Mouse (Mus musculus) forebrain, embryonic 13.5 days (tissue): Measurements from ENCODE around the gene Foxp1. TPM values are rescaled to one million over a fixed set of nuclear protein-coding genes. Genes with fewer than 3 reads are reported as not detected.

Experiments
- ATAC-seq: fragments of 200-750 bp; cut with Nextera tagmentation; 2 replicates; pipeline ENCODE4 v1.8.0; 2017
- H3K27ac ChIP-seq: fragments of 300-500 bp; sonication (generic); 2 replicates; pipeline ENCODE4 v1.5.1; 2015; ENCODE audit warnings: inconsistent platforms, mild to moderate bottlenecking, moderate library complexity
- H3K27me3 ChIP-seq: fragments of 300-500 bp; sonication (generic); 2 replicates; pipeline ENCODE4 v1.6.1; 2015; ENCODE audit warnings: mild to moderate bottlenecking, inconsistent platforms
- H3K36me3 ChIP-seq: fragments of 300-500 bp; sonication (generic); 2 replicates; pipeline ENCODE4 v1.6.1; 2015; ENCODE audit warnings: mild to moderate bottlenecking, inconsistent platforms; ENCODE audit not compliant: poor library complexity, severe bottlenecking
- H3K4me1 ChIP-seq: fragments of 300-500 bp; sonication (generic); 2 replicates; pipeline ENCODE4 v1.6.1; 2015; ENCODE audit warnings: inconsistent platforms
- H3K4me2 ChIP-seq: fragments of 300-500 bp; sonication (generic); 2 replicates; pipeline ENCODE4 v1.6.1; 2015; ENCODE audit warnings: inconsistent platforms, mild to moderate bottlenecking, moderate library complexity
- H3K4me3 ChIP-seq: fragments of 300-500 bp; sonication (generic); 2 replicates; pipeline ENCODE4 v1.5.1; 2015; ENCODE audit warnings: mild to moderate bottlenecking, inconsistent platforms
- H3K9ac ChIP-seq: fragments of 300-500 bp; sonication (generic); 2 replicates; pipeline ENCODE4 v1.6.1; 2015; ENCODE audit warnings: mild to moderate bottlenecking, inconsistent platforms
- H3K9me3 ChIP-seq: fragments of 300-500 bp; sonication (generic); replicated peaks from 2 replicates; pipeline ENCODE4 v1.6.1; 2016; ENCODE audit warnings: inconsistent platforms
- WGBS: fragments of 180-500 bp; shearing (Covaris S2); methylation state at CpG from one replicate; pipeline ENCODE4 v1.1.7; 2015; 5-methylcytosine and 5-hydroxymethylcytosine counted together
- polyA plus RNA-seq: library from polyadenylated mRNA; unstranded; fragments of >200 nt; fragmentation: Nextera tagmentation; extraction: Ambion mirVana; gene quantifications from 2 replicates; pipeline ENCODE4 v1.2.1, GENCODE M21; 2015

The Foxp1 gene
- polyA plus RNA-seq, 1 experiment from 2014 or later, result 51.3 TPM

DNA sequence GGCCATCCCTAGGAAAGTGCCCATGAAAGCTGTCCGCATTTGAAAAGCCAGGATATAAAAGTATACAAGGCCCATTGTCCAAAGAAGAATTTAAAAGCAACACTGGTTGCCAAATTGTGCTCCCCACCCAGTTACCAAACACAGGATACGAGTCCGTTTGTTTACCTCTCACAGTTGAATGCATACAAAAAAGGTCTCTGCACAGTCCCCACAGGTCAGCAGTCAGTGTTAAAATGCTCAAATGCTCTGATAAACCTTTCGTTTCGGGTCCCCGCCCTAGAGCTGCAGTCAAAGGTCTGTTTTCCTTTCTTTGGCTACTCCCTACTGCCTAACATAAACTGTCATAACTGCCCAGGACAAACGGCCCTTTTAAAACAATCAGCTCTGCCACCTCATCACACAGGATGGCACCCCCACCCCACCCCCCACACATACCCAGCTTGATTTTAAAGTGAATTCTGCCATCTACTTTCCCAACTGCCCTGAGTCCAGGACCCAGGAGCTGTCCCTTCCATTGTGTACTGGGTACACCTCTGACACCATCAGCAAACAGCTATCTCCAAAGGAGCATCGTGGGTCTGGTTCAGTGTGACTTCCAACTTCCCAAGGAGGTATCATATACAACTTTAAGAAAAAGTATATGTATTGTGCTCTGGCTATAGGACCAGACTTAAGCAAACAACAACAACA lies 510.5 kb downstream of the Foxp1 start:
- Histone ChIP-seq H3K4me1 (peaks cover 36% of the 10 kb centered on the region), H3K9me3 (peaks cover 5% of the 10 kb centered on the region), H3K4me3 (no peak overlapping the region), H3K27me3 (peaks cover 11% of the 10 kb centered on the region; the same call in 1 of the 2 replicates), H3K4me2 (no peak overlapping the region), H3K36me3 (peaks cover 24% of the 10 kb centered on the region), H3K27ac (no peak overlapping the region), H3K9ac (no peak overlapping the region)
- no peak for ATAC-seq
- WGBS, result 74% methylated on average over 8 of the region's 8 CpGs

DNA sequence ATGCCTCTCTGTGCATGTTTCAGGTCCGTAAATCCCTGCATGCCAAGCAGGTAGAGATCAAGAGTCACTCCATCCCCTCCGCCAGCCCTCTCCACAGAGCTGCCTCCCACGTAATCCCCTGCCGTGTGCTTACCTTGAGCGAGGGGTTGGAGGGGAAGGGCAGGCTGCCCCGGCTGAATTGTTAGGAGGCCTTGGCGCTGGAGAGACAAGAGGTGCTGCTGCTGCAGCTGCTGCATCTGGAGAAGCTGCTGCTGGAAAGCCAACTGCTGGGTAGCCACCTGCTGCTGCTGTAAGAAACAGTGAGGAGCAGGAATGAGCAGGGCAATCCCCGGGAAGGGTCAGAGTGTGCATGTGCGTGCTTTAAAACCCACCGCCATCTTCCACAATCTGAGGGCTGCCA lies 512.8 kb downstream of the Foxp1 start:
- 0 out of 2 replicates have a peak, but pooled peaks cover 3% of the 10 kb centered on the region for H3K27me3 ChIP-seq
- H3K36me3 ChIP-seq, result peaks cover 19% of the 10 kb centered on the region
- no peak overlapping the region for H3K27ac ChIP-seq
- no peak overlapping the region for H3K9ac ChIP-seq
- no peak overlapping the region for H3K4me2 ChIP-seq
- H3K4me1 ChIP-seq, result peaks cover 45% of the 10 kb centered on the region
- no peak for ATAC-seq
- WGBS, result 37% methylated on average over 10 of the region's 10 CpGs
- H3K4me3 ChIP-seq, result no peak overlapping the region
- H3K9me3 ChIP-seq, result peaks cover 5% of the 10 kb centered on the region

DNA sequence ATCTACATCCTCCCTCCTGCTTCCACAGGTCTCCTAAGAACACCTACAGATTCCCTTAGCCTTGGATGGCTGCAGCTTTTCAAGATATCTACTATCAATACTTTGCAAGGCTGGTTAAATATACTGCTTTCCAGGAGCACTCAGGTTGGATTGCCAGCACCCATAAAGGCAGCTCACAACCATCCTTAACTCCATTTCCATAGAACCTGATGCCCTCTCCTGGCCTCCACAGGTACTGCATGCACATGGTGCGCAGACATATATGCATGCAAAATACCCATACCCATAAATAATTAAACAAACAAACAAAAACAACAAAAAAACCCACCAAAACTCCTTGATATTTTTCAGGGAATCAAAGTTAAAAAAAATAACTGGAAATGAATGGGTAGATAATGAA lies 514.0 kb downstream of the Foxp1 start:
- Histone ChIP-seq H3K4me3 (no peak overlapping the region), H3K9me3 (peaks cover 5% of the 10 kb centered on the region), H3K27ac (no peak overlapping the region), H3K4me2 (no peak overlapping the region), H3K4me1 (peaks cover 41% of the 10 kb centered on the region), H3K9ac (no peak overlapping the region), H3K36me3 (peaks cover 17% of the 10 kb centered on the region), H3K27me3 (0 out of 2 replicates have a peak, but pooled peaks cover 3% of the 10 kb centered on the region)
- ATAC-seq, result no peak
- WGBS, result 100% methylated on average over 1 of the region's 1 CpGs

DNA sequence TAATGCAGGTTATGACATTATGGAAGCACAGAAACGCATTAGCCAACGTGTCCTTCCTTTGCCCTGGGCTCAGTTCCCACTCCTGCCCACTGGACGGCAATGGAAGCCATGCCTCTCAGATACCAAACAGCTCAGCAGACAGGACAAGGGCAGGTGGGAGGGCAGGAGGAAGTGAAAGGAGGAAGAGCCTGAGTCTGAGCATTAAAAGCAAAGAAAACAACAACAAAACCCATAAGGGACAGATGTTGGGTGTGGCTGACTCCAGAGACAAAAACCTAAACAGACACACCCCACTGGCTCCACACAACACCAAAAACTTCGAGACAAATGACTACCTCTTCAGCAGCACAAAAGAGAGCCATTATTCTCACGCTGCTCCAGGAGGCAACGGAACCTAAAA lies 515.0 kb downstream of the Foxp1 start:
- peaks cover 5% of the 10 kb centered on the region for H3K9me3 ChIP-seq
- H3K4me3 ChIP-seq, result no peak overlapping the region
- H3K36me3 ChIP-seq, result peaks cover 24% of the 10 kb centered on the region
- peaks cover 36% of the 10 kb centered on the region for H3K4me1 ChIP-seq
- H3K27ac ChIP-seq, result no peak overlapping the region
- H3K4me2 ChIP-seq, result no peak overlapping the region
- no peak overlapping the region for H3K9ac ChIP-seq
- 0 out of 2 replicates have a peak, but pooled peaks cover 3% of the 10 kb centered on the region for H3K27me3 ChIP-seq
- WGBS, result 78% methylated on average over 6 of the region's 6 CpGs
- ATAC-seq, result no peak

DNA sequence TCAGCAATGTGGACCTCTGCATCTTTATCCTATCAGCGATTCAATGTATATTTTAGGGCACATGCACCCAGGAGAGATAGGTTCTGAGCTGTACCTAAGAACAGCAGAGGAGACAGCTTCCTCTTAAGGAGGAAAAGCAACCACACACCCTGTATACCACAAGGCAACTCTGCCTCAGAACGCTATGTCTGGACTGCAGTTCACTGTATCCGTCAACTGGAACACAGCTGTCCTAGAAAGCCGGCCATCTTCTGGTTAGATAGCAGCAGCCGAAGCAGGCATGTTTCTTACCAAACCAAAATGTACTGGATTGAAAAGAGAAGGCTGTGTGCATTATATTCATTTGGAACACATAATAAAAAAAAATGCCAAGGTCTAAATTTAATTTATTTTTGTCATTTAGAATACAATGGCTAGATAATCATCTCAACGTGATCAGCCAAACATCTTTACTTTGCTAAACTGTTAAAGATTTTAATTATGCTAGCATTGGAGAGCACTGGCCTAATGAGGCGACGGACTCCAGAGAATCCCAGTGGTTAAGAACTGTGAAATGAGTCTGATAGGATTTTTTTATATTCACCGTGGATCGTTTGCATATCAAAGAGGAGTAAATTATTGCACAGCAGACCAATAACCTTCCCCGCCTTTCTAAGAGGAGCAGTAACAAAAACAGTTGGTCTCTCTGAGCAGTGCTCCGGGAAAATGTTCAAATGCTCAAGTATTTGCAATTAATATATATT lies 518.1 kb downstream of the Foxp1 start:
- H3K27ac ChIP-seq, result no peak overlapping the region
- 28% methylated on average over 12 of the region's 12 CpGs for WGBS

DNA sequence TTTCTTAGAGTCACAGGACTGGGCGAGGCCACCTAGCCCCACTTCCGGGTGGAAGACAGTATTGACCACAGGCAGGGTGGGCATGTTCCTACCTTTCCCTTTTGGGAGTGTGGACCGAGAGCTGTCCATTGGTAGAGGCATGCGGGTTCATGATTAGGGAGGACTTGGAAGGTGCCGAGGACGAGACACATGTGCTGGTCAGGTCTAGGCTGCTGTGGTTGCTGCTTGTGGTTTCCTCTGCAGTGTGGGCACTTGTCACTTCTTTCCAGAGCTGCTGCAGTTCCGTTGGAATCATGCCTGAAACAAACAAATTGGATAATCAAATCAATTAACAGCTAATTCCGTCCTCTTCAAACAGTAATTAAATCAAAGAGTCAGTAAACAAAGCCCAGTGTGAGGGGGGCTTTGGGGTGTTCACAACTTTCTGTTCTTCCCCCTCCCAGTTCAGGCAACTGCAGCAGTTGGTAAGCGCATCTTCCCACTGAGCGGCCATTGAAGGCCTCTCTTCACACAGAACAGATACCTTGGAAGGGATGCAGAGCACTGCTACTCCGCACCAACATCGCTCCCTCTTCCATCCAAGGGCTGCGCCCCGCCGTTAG lies 519.3 kb downstream of the Foxp1 start:
- no peak overlapping the region for H3K4me2 ChIP-seq
- H3K9ac ChIP-seq, result no peak overlapping the region
- no peak overlapping the region for H3K27ac ChIP-seq
- 76% methylated on average over 15 of the region's 15 CpGs for WGBS
- no peaks in the 10 kb centered on the region; the same call in 1 of the 2 replicates for H3K9me3 ChIP-seq
- H3K4me1 ChIP-seq, result peaks cover 51% of the 10 kb centered on the region
- H3K4me3 ChIP-seq, result no peak overlapping the region
- peaks cover 3% of the 10 kb centered on the region; the same call in 1 of the 2 replicates for H3K27me3 ChIP-seq
- no peak for ATAC-seq
- H3K36me3 ChIP-seq, result peaks cover 28% of the 10 kb centered on the region

More for the DNA sequence above, 518.1 kb downstream of the Foxp1 start:
- H3K36me3 ChIP-seq, result peaks cover 33% of the 10 kb centered on the region
- H3K4me1 ChIP-seq, result peaks cover 44% of the 10 kb centered on the region
- H3K9me3 ChIP-seq, result peaks cover 5% of the 10 kb centered on the region
- H3K4me3 ChIP-seq, result no peak overlapping the region
- no peak overlapping the region for H3K9ac ChIP-seq
- H3K27me3 ChIP-seq, result peaks cover 3% of the 10 kb centered on the region; the same call in 1 of the 2 replicates
- no peak overlapping the region for H3K4me2 ChIP-seq
- no peak for ATAC-seq

DNA sequence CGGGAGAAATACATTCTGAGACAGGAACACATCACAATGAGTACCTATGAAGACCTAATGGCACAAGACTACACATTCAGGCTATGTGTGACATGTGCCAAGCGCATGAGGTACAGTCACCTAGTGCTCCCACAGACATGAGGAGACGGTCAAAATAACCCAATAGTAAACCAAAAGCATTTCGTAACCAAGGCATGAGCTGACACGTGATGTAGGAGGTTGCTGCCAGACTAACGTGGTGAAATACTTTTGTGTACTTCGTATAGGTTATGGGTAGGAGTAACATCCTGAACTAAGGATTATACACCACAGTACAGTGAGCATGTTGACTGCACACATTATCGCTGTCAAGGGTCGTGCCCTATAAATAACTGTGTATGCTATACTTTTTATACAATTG lies 520.9 kb downstream of the Foxp1 start:
- Histone ChIP-seq H3K27ac (no peak overlapping the region), H3K4me2 (no peak overlapping the region), H3K27me3 (peaks cover 7% of the 10 kb centered on the region; the same call in 1 of the 2 replicates), H3K36me3 (peaks cover 16% of the 10 kb centered on the region), H3K9ac (no peak overlapping the region), H3K9me3 (no peaks in the 10 kb centered on the region), H3K4me3 (no peak overlapping the region), H3K4me1 (peaks cover 43% of the 10 kb centered on the region)
- WGBS, result 95% methylated on average over 9 of the region's 9 CpGs
- no peak for ATAC-seq

DNA sequence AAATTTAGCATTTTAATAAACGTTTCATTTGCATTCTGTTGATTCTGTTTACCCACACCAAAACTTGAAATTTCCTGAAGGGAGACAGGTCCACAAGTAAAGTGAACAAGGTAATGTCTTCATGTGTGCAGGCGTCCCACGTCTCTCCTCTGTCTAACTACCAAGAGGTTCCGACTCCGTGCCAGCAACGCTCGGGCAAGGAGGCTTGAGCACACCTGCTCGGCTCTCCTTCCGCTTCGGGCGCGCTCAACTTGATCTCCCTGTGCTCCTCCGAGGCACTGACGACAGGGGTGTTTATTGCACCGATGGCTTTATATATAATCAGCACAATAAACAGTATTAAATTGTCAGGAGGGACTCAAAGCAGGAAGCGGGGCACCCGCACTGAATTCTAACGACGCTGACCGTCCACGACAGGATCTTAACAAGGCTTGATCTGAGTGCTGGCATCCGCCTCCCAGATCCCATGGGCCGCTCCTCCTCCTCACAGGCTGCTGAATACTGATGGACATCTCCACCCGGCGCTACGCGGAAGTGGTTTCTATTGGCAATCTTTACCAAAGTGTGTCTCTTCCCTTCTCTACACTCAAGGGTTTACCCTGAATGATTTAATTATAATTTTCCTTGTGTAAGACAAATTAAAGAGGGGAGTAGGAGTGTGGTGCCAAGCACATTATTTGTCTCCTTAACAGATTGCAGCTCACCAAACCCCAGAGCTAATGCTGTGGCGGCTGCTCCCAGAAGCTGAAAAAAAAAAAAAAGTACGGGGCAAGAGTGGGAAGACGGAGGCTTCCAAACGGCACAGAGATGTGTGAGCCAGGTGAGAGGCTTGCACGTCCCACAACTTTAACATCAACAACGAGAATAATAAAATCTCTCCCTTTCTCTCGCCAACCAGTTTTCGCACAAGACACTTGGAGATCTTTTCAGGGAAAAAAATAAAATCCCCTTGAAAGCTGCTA lies 523.3 kb downstream of the Foxp1 start:
- Histone ChIP-seq H3K4me2 (peak overlapping the region; percentile 13), H3K9ac (no peak overlapping the region), H3K4me3 (no peak overlapping the region), H3K9me3 (no peaks in the 10 kb centered on the region), H3K36me3 (peaks cover 16% of the 10 kb centered on the region), H3K4me1 (peaks cover 43% of the 10 kb centered on the region), H3K27ac (no peak overlapping the region), H3K27me3 (peaks cover 3% of the 10 kb centered on the region; the same call in 1 of the 2 replicates)
- no peak for ATAC-seq
- WGBS, result 54% methylated on average over 35 of the region's 35 CpGs

DNA sequence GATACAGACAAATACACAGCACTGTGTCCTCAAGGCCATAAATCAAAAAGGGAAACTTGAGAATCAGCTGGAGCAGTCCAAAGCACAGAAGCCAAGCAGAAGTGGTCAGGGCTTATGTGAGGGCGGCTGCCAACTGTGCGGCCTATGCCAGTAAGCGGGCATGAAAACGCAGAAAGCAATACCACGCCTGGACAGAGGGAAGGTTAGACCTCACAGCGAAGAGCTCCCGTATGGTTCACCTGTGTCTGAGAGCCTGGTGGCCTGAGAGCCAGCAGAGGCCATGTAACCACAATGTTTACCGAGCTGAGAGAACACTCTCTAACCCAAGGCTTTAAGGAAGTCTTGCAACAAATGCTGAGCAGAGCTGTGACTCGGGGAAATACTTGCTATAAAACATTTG lies 524.8 kb downstream of the Foxp1 start:
- no peak overlapping the region for H3K27ac ChIP-seq
- no peak overlapping the region for H3K9ac ChIP-seq
- peaks cover 3% of the 10 kb centered on the region; the same call in 1 of the 2 replicates for H3K27me3 ChIP-seq
- H3K4me3 ChIP-seq, result no peak overlapping the region
- H3K4me2 ChIP-seq, result no peak overlapping the region
- H3K9me3 ChIP-seq, result no peaks in the 10 kb centered on the region
- 92% methylated on average over 9 of the region's 9 CpGs for WGBS
- no peak for ATAC-seq
- H3K36me3 ChIP-seq, result peaks cover 11% of the 10 kb centered on the region
- peaks cover 40% of the 10 kb centered on the region for H3K4me1 ChIP-seq

DNA sequence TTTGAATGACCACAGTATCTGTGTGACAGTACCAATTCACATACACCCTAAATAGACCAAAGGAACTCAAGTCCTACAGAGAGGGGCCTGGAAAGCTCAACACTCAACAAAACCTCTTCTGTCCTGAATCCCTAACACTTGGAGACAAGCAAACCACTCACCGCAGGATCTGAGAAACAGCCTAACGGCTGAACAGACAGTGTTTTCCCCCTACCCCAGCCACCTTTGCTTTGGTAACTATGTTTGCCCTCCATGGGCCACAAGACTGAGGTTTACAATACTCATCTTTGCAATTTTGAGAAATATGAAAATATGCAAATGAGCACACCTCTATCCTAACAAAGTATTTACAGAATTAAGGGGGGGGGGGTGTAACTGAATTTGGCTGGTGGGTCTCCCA lies 525.7 kb downstream of the Foxp1 start:
- Histone ChIP-seq H3K4me1 (peaks cover 40% of the 10 kb centered on the region), H3K9ac (no peak overlapping the region), H3K4me3 (no peak overlapping the region), H3K27ac (no peak overlapping the region), H3K4me2 (no peak overlapping the region), H3K36me3 (0 out of 2 replicates have a peak, but pooled peaks cover 4% of the 10 kb centered on the region), H3K27me3 (peaks cover 3% of the 10 kb centered on the region; the same call in 1 of the 2 replicates), H3K9me3 (no peaks in the 10 kb centered on the region)
- WGBS, result 87% methylated on average over 2 of the region's 2 CpGs
- ATAC-seq, result no peak

DNA sequence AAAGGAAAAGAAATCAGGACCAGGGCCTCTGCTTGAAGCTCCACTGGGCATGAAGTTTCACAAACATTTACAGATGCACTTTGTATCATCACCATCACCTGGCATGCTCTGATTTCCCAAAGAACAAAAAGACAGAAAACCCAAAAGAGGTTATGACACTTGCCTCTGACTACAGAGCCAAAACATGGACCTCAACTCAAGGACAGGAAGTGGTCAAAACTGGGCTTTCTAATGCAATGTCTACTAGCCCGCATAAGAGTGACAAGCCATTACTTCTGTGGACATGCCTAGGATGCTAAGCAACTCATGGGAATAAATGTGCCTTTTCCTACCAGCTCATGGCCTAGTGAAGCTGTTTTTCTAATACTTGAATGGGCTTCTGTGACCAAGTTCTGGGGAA lies 526.2 kb downstream of the Foxp1 start:
- WGBS, result 89% methylated on average over 1 of the region's 1 CpGs
- Histone ChIP-seq H3K27me3 (peaks cover 3% of the 10 kb centered on the region; the same call in 1 of the 2 replicates), H3K4me1 (peaks cover 40% of the 10 kb centered on the region)

More for the DNA sequence above, 526.2 kb downstream of the Foxp1 start:
- H3K4me3 ChIP-seq, result no peak overlapping the region
- H3K9me3 ChIP-seq, result no peaks in the 10 kb centered on the region
- ATAC-seq, result no peak
- no peaks in the 10 kb centered on the region for H3K36me3 ChIP-seq
- H3K9ac ChIP-seq, result no peak overlapping the region
- H3K4me2 ChIP-seq, result no peak overlapping the region
- H3K27ac ChIP-seq, result no peak overlapping the region
